Mouse (Mus musculus) heart, postnatal 25 days (tissue): ENCODE results near the gene Peg10. TPM values are rescaled to one million over a fixed set of nuclear protein-coding genes. Genes with fewer than 3 reads are reported as not detected.
"Not testable (repeated sequence)": the region's sequence is repeated elsewhere in the genome, so short reads cannot be mapped to it uniquely, and the experiment has no call there.

Experiments
- DNase-seq: peaks from one replicate; pipeline ENCODE4 v3.0.0; 2022; ENCODE audit warnings: low spot score
- intact Hi-C: fragments of 180-260 bp; cut with DNase I; formaldehyde crosslinking; loops from one replicate; pipeline ENCODE4 v1.15.1; 2025
- total RNA-seq, 2 experiments: library from RNA; stranded (reverse); gene quantifications; 2 replicates each; pipeline ENCODE4 v1.2.3; 2021

Gene Peg10
- total RNA-seq, 2 experiments from 2014 or later: 1.2 TPM

GRCm38 (mm10) chr6:4747677-4748505 lies 785 bp downstream of the Peg10 start:
- intact Hi-C loops: loop anchor here (5.0 kb wide), 1 partner anchor 364 kb away; no protein-coding TSS in a partner anchor
- DNase-seq: no peak

GRCm38 (mm10) chr6:4748506-4748961 lies 1.4 kb downstream of the Peg10 start:
- intact Hi-C loops: loop anchor here (5.0 kb wide), 1 partner anchor 364 kb away; no protein-coding TSS in a partner anchor
- no peak for DNase-seq

GRCm38 (mm10) chr6:4749091-4749490 lies 2.0 kb downstream of the Peg10 start:
- intact Hi-C loops: loop anchor here (5.0 kb wide), 1 partner anchor 363 kb away; no protein-coding TSS in a partner anchor

GRCm38 (mm10) chr6:4751355-4751754 lies 4.2 kb downstream of the Peg10 start:
- no peak for DNase-seq
- intact Hi-C loops: no loop called here

More at GRCm38 (mm10) chr6:4749091-4749490, 2.0 kb downstream of the Peg10 start:
- peak; percentile 90 for DNase-seq

- DNase-seq: no peak
- intact Hi-C loops: no loop called here
These were observed 7.2 kb downstream of the Peg10 start for GRCm38 (mm10) chr6:4754286-4754685.

- no peak for DNase-seq
- intact Hi-C loops: no loop called here
These were observed 7.8 kb downstream of the Peg10 start for GRCm38 (mm10) chr6:4754886-4755285.

- DNase-seq, intact Hi-C loops: not testable (repeated sequence)
These were observed 14.5 kb downstream of the Peg10 start for GRCm38 (mm10) chr6:4761415-4762142.

- no peak for DNase-seq
- intact Hi-C loops: no loop called here
These were observed 15.1 kb downstream of the Peg10 start for GRCm38 (mm10) chr6:4762252-4762651.

- intact Hi-C loops: no loop called here
- no peak for DNase-seq
These were observed 49.2 kb downstream of the Peg10 start for GRCm38 (mm10) chr6:4796281-4796680.

GRCm38 (mm10) chr6:4797317-4797716 lies 50.2 kb downstream of the Peg10 start:
- DNase-seq, intact Hi-C loops: not testable (repeated sequence)

- DNase-seq: no peak
- intact Hi-C loops: no loop called here
These were observed 51.3 kb downstream of the Peg10 start for GRCm38 (mm10) chr6:4798382-4798781.

- DNase-seq: no peak
- intact Hi-C loops: no loop called here
These were observed 52.3 kb downstream of the Peg10 start for GRCm38 (mm10) chr6:4799359-4799758.

GRCm38 (mm10) chr6:4806981-4807380 lies 59.9 kb downstream of the Peg10 start:
- DNase-seq: no peak
- intact Hi-C loops: no loop called here

Other genes with a start within 250 kb of the Peg10 start
- 100 to 1,000 TPM; 176 to 187 TPM for gene Col1a2, start 242.5 kb upstream of the Peg10 start, total RNA-seq
- gene Casd1, start 146.5 kb upstream of the Peg10 start, total RNA-seq: 10 to 100 TPM; 21.7 to 26.0 TPM
- gene Sgce, start 99 bp upstream of the Peg10 start, total RNA-seq: 10 to 100 TPM; 19.4 to 22.7 TPM
- gene Ppp1r9a, start 155.6 kb downstream of the Peg10 start, total RNA-seq: 10 to 100 TPM; 11.8 to 12.7 TPM